ENCODE assay signal across 29 mouse cellular contexts in genomic region chr4:126846971-126847370, GRCm38 (mm10).
A peak's percentile ranks its signal among the peaks of the same experiment; 100 is the strongest.
DNase-seq lines count a peak whose midpoint lies in the region; ATAC-seq lines count a peak whose summit lies in the region.
"Had no signal": no experiment of that assay in that cellular context is flagged by ENCODE, and none has a peak within 500 bp of the region (broad histone marks: within the 10 kb centered on the region; RNA-seq: fewer than 3 reads in every experiment).

No protein-coding gene starts in this region.

- no peak overlapping the region for H3K27ac ChIP-seq in hindbrain, embryonic 13.5 days
- H3K27ac ChIP-seq in hindbrain, embryonic 11.5 days (ENCODE audit: low read depth, low read length) = no peak overlapping the region
- H3K27ac ChIP-seq: gastrocnemius, adult 2 months; hindbrain, embryonic 15.5 days; kidney, embryonic 15.5 days; liver, embryonic 14.5 days; midbrain, embryonic 15.5 days; neural tube, embryonic 13.5 days had no signal

- no peak overlapping the region for H3K4me2 ChIP-seq in hindbrain, embryonic 13.5 days
- H3K4me2 ChIP-seq in hindbrain, embryonic 11.5 days (replicated peaks; ENCODE audit: low read depth, low read length) = no peak overlapping the region
- H3K4me2 ChIP-seq: heart, embryonic 11.5 days; hindbrain, embryonic 15.5 days; kidney, embryonic 15.5 days; lung, embryonic 14.5 days; midbrain, embryonic 15.5 days; neural tube, embryonic 13.5 days had no signal

- ATAC-seq in hindbrain, embryonic 13.5 days (ENCODE audit: low FRiP score) = no peak
- no peak for ATAC-seq in hindbrain, embryonic 11.5 days (ENCODE audit: low FRiP score)
- ATAC-seq: activated CD4-positive, CD25-positive, alpha-beta regulatory T cell, adult 4 months; CD4-positive, CD25-positive, alpha-beta regulatory T cell, adult 4 months; forebrain, embryonic 14.5 days; midbrain, embryonic 15.5 days had no signal

- WGBS in hindbrain, embryonic 13.5 days = 76% methylated on average over 7 of the region's 7 CpGs
- WGBS in hindbrain, embryonic 11.5 days = 68% methylated on average over 7 of the region's 7 CpGs

- no peaks in the 10 kb centered on the region for H3K27me3 ChIP-seq in hindbrain, embryonic 13.5 days
- H3K27me3 ChIP-seq in hindbrain, embryonic 11.5 days (ENCODE audit: control insufficient read depth, insufficient read depth, low read length) = no peaks in the 10 kb centered on the region
- H3K27me3 ChIP-seq: hindbrain, embryonic 15.5 days; kidney, embryonic 15.5 days; midbrain, embryonic 15.5 days; neural tube, embryonic 13.5 days had no signal

- 0 out of 2 replicates have a peak overlapping the region, but pooled peaks have one; percentile 35 for H3K9ac ChIP-seq in hindbrain, embryonic 13.5 days
- H3K9ac ChIP-seq in hindbrain, embryonic 11.5 days (ENCODE audit: low read depth, low read length) = no peak overlapping the region
- H3K9ac ChIP-seq: hindbrain, embryonic 15.5 days; kidney, embryonic 15.5 days; liver, embryonic 14.5 days; lung, embryonic 14.5 days; midbrain, embryonic 15.5 days; neural tube, embryonic 13.5 days had no signal

- H3K4me1 ChIP-seq in hindbrain, embryonic 13.5 days (replicated peaks) = peaks cover 3% of the 10 kb centered on the region; the same call in 1 of the 2 replicates
- no peaks in the 10 kb centered on the region for H3K4me1 ChIP-seq in hindbrain, embryonic 11.5 days (replicated peaks; ENCODE audit: control insufficient read depth, insufficient read depth, low read length)
- H3K4me1 ChIP-seq: hindbrain, embryonic 15.5 days; midbrain, embryonic 15.5 days; neural tube, embryonic 13.5 days had no signal

- peaks cover 88% of the 10 kb centered on the region for H3K36me3 ChIP-seq in hindbrain, embryonic 13.5 days
- 0 out of 2 replicates have a peak, but pooled peaks cover 3% of the 10 kb centered on the region for H3K36me3 ChIP-seq in hindbrain, embryonic 11.5 days (ENCODE audit: control insufficient read depth, insufficient read depth, low read length)

- peak; percentile 59 for DNase-seq in adrenal gland, adult 2 months
- no peak for DNase-seq in adrenal gland, postnatal 10 days
- DNase-seq in hindbrain, embryonic 11.5 days (ENCODE audit: low spot score) = no peak
- DNase-seq in right cerebral cortex, adult 18-20 months = peak; percentile 33
- DNase-seq in right cerebral cortex, postnatal 36 days (ENCODE audit: low spot score in 2 of 2) = no peak
- DNase-seq in adipocyte (ENCODE audit: low spot score) = no peak
- DNase-seq: cerebellum, adult 18-20 months; cerebellum, postnatal 10 days; gastrocnemius, adult 2 months; gastrocnemius, postnatal 36 days; heart, adult 18-20 months; heart, postnatal 36 days; kidney, adult 18-20 months; kidney, postnatal 25 days; layer of hippocampus, postnatal 36 days; liver; lung, embryonic 14.5 days; lung, postnatal 14 days; thymus, postnatal 4 days had no signal

- no peaks in the 10 kb centered on the region for H3K9me3 ChIP-seq in hindbrain, embryonic 13.5 days
- no peaks in the 10 kb centered on the region for H3K9me3 ChIP-seq in hindbrain, embryonic 11.5 days (ENCODE audit: control insufficient read depth, low read length)
- H3K9me3 ChIP-seq: hindbrain, embryonic 15.5 days; kidney, embryonic 15.5 days; midbrain, embryonic 15.5 days; neural tube, embryonic 13.5 days had no signal

- H3K4me3 ChIP-seq in hindbrain, embryonic 13.5 days = no peak overlapping the region
- no peak overlapping the region for H3K4me3 ChIP-seq in hindbrain, embryonic 11.5 days (ENCODE audit: low read depth, low read length)
- H3K4me3 ChIP-seq: gastrocnemius, adult 2 months; hindbrain, embryonic 15.5 days; kidney, embryonic 15.5 days; midbrain, embryonic 15.5 days; neural tube, embryonic 13.5 days had no signal

Comparison
In these comparisons a context has a peak if more than half of its experiments do, and no peak if none do; other contexts are left out.
1. DNase-seq: peak in adrenal gland, adult 2 months (single experiment) and right cerebral cortex, adult 18-20 months (single experiment); none in adrenal gland, postnatal 10 days (single experiment), hindbrain, embryonic 11.5 days (single experiment), right cerebral cortex, postnatal 36 days (0 of 2) and adipocyte (single experiment).